Mouse (Mus musculus): Measurements from ENCODE around the gene Gm20388. TPM values are rescaled to one million over a fixed set of nuclear protein-coding genes. Genes with fewer than 3 reads are reported as not detected.

Gene Gm20388
- polyA plus RNA-seq, 1 experiment = 49.7 TPM

DNA sequence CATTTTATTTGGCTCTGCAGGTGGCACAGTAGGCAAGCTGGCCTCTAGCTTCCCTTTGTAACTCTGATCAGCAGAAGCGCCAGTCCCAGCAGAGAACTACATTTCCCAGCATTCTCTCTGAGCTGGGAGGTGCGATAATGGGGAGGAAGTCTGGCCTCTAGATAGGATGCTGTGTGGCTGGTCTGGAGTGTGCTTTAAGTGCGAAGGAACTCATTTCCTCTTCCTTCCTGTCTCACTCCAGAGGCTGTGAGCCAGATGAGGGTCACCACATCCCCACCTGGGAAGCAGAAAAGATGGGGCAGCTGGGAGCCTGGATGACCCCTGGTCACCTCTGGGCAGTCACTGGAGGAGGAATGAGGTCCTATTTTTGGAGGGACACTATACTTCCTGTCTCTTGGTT, 1265.7 kb downstream of the Gm20388 start:
- Histone ChIP-seq H3K4me3 (ENCODE audit: insufficient read depth, low read depth, low read length) (no peak overlapping the region), H3K4me1 (ENCODE audit: control insufficient read depth, insufficient read depth, low read length) (no peaks in the 10 kb centered on the region), H3K27ac (ENCODE audit: insufficient read depth, low read depth, low read length) (no peak overlapping the region), H3K27me3 (replicated peaks; ENCODE audit: control insufficient read depth, insufficient read depth, low read length) (no peaks in the 10 kb centered on the region), H3K36me3 (ENCODE audit: control insufficient read depth, insufficient read depth, low read length) (no peaks in the 10 kb centered on the region)
- TF ChIP-seq POLR2A (IDR thresholded peaks at IDR 0.05; ENCODE audit: low read depth, low read length) (no peak), CTCF (conservative IDR thresholded peaks at IDR 0.05; ENCODE audit: insufficient read depth, insufficient read length, low read depth, low read length) (no peak)
- DNase-seq = peak; percentile 28
- WGBS = 46% methylated on average over 3 of the region's 3 CpGs

- H3K4me1 ChIP-seq (ENCODE audit: control insufficient read depth, insufficient read depth, low read length) = no peaks in the 10 kb centered on the region
- WGBS = 41% methylated on average over 21 of the region's 21 CpGs
- no peak for DNase-seq
Observed at GRCm38 (mm10) chr8:121180474-121181284, 1270.0 kb downstream of the Gm20388 start.

GRCm38 (mm10) chr8:121181285-121181884, 1270.7 kb downstream of the Gm20388 start:
- no peak overlapping the region for H3K4me3 ChIP-seq (ENCODE audit: insufficient read depth, low read depth, low read length)
- H3K36me3 ChIP-seq (ENCODE audit: control insufficient read depth, insufficient read depth, low read length) = no peaks in the 10 kb centered on the region
- 54% methylated on average over 10 of the region's 10 CpGs for WGBS
- no peaks in the 10 kb centered on the region for H3K4me1 ChIP-seq (ENCODE audit: control insufficient read depth, insufficient read depth, low read length)
- DNase-seq = peak; percentile 20
- TF ChIP-seq CTCF (conservative IDR thresholded peaks at IDR 0.05; ENCODE audit: insufficient read depth, insufficient read length, low read depth, low read length) (no peak), POLR2A (IDR thresholded peaks at IDR 0.05; ENCODE audit: low read depth, low read length) (no peak)
- no peaks in the 10 kb centered on the region for H3K27me3 ChIP-seq (replicated peaks; ENCODE audit: control insufficient read depth, insufficient read depth, low read length)
- H3K27ac ChIP-seq (ENCODE audit: insufficient read depth, low read depth, low read length) = peak overlapping the region; percentile 33

More at GRCm38 (mm10) chr8:121180474-121181284, 1270.0 kb downstream of the Gm20388 start:
- Histone ChIP-seq H3K27me3 (replicated peaks; ENCODE audit: control insufficient read depth, insufficient read depth, low read length) (no peaks in the 10 kb centered on the region), H3K4me3 (ENCODE audit: insufficient read depth, low read depth, low read length) (no peak overlapping the region), H3K36me3 (ENCODE audit: control insufficient read depth, insufficient read depth, low read length) (no peaks in the 10 kb centered on the region), H3K27ac (ENCODE audit: insufficient read depth, low read depth, low read length) (no peak overlapping the region)
- TF ChIP-seq CTCF (conservative IDR thresholded peaks at IDR 0.05; ENCODE audit: insufficient read depth, insufficient read length, low read depth, low read length) (no peak), POLR2A (IDR thresholded peaks at IDR 0.05; ENCODE audit: low read depth, low read length) (no peak)

DNA sequence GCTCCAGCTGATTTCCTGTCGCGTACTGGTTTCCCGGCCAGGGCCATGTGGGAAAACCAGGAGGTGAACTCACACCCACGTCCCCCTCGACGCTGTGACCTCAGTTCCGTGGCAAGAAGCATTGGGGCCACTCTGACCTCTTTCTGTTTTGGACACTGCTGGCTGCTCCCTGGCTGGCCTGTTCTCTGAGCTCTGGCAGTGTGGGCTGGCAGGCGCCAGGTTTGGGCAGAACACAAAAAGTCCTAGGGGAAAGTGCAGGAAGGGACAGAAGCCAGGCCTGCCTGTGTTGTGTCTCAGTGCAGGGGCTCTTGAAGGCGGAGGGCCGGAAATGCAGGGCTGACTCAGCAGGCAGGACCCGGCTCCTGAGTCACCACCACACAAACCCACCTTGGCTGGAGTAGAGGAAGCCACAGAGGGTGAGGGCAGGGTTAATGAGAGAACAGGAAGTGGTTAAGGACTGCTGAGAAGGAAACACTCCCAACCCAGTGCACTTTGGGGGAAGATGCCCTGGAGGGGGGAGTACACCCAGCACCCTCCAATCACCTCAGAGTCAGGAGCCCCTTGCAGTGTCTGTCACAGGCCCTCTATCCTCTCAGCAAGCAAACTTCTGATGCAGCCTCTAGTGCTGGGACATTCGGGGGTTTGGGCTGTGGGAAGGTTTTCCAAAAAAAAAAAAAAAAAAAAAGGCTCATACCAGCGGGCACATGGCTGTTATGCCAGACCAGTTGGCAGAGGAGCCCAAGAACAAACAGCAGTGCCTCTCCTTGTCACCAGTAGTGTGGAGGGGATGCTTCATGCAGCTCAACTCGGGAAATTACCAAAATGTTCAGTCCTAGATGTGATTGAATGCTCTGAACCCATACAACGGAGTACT, 1277.1 kb downstream of the Gm20388 start:
- H3K4me1 ChIP-seq (ENCODE audit: control insufficient read depth, insufficient read depth, low read length) = no peaks in the 10 kb centered on the region
- peak overlapping the region; percentile 31; the same call in 1 of the 2 replicates for H3K27ac ChIP-seq (ENCODE audit: insufficient read depth, low read depth, low read length)
- no peaks in the 10 kb centered on the region for H3K27me3 ChIP-seq (replicated peaks; ENCODE audit: control insufficient read depth, insufficient read depth, low read length)
- H3K36me3 ChIP-seq (ENCODE audit: control insufficient read depth, insufficient read depth, low read length) = no peaks in the 10 kb centered on the region
- WGBS = 56% methylated on average over 15 of the region's 15 CpGs
- DNase-seq = peak; percentile 70
- TF ChIP-seq CTCF (conservative IDR thresholded peaks at IDR 0.05; ENCODE audit: insufficient read depth, insufficient read length, low read depth, low read length) (no peak), POLR2A (IDR thresholded peaks at IDR 0.05; ENCODE audit: low read depth, low read length) (no peak)
- H3K4me3 ChIP-seq (ENCODE audit: insufficient read depth, low read depth, low read length) = no peak overlapping the region

- DNase-seq = no peak
- WGBS = 43% methylated on average over 9 of the region's 9 CpGs
Observed at GRCm38 (mm10) chr8:121188994-121189393, 1278.4 kb downstream of the Gm20388 start.

GRCm38 (mm10) chr8:121192451-121192850, 1281.8 kb downstream of the Gm20388 start:
- 5% methylated on average over 8 of the region's 8 CpGs for WGBS

More at GRCm38 (mm10) chr8:121188994-121189393, 1278.4 kb downstream of the Gm20388 start:
- H3K27me3 ChIP-seq (replicated peaks; ENCODE audit: control insufficient read depth, insufficient read depth, low read length) = no peaks in the 10 kb centered on the region
- no peak overlapping the region for H3K27ac ChIP-seq (ENCODE audit: insufficient read depth, low read depth, low read length)
- TF ChIP-seq POLR2A (IDR thresholded peaks at IDR 0.05; ENCODE audit: low read depth, low read length) (no peak), CTCF (conservative IDR thresholded peaks at IDR 0.05; ENCODE audit: insufficient read depth, insufficient read length, low read depth, low read length) (no peak)
- H3K4me1 ChIP-seq (ENCODE audit: control insufficient read depth, insufficient read depth, low read length) = no peaks in the 10 kb centered on the region
- H3K36me3 ChIP-seq (ENCODE audit: control insufficient read depth, insufficient read depth, low read length) = no peaks in the 10 kb centered on the region
- no peak overlapping the region for H3K4me3 ChIP-seq (ENCODE audit: insufficient read depth, low read depth, low read length)

More at GRCm38 (mm10) chr8:121192451-121192850, 1281.8 kb downstream of the Gm20388 start:
- Histone ChIP-seq H3K36me3 (ENCODE audit: control insufficient read depth, insufficient read depth, low read length) (no peaks in the 10 kb centered on the region), H3K27ac (ENCODE audit: insufficient read depth, low read depth, low read length) (no peak overlapping the region), H3K4me1 (ENCODE audit: control insufficient read depth, insufficient read depth, low read length) (no peaks in the 10 kb centered on the region), H3K27me3 (replicated peaks; ENCODE audit: control insufficient read depth, insufficient read depth, low read length) (no peaks in the 10 kb centered on the region), H3K4me3 (ENCODE audit: insufficient read depth, low read depth, low read length) (no peak overlapping the region)
- no peak for TF ChIP-seq POLR2A (IDR thresholded peaks at IDR 0.05; ENCODE audit: low read depth, low read length)
- peak; percentile 74 for DNase-seq

All from kidney, adult 2 months (tissue).